Mouse (Mus musculus): ENCODE measurements at regions not wholly inside any gene's neighbourhood (a gene's known extent, or its start where the extent isn't known, plus 50 kb on each side); places are given as distances from the start of the nearest gene placed in this dataset.

- H3K9ac ChIP-seq (ENCODE audit: control insufficient read depth, low read depth, low read length, poor library complexity, severe bottlenecking) = no peak overlapping the region
- no peak for TF ChIP-seq BHLHE40 (IDR thresholded peaks at IDR 0.05; ENCODE audit: borderline replicate concordance, low read depth, low read length)
- TF ChIP-seq ZNF384 (IDR thresholded peaks at IDR 0.05; ENCODE audit: low read depth, low read length) = no peak
- TF ChIP-seq RAD21 (IDR thresholded peaks at IDR 0.05; ENCODE audit: low read depth, low read length) = no peak
- no peak for TF ChIP-seq SIN3A (IDR thresholded peaks at IDR 0.05; ENCODE audit: low read length)
- TF ChIP-seq USF2 (IDR thresholded peaks at IDR 0.05; ENCODE audit: borderline replicate concordance in 1 of 2, insufficient read depth in 1 of 2, low read depth in 1 of 2, low read length in 2 of 2) = no peak
- TF ChIP-seq MAX (IDR thresholded peaks at IDR 0.05; ENCODE audit: low read length) = no peak
- TF ChIP-seq NELFE (IDR thresholded peaks at IDR 0.05; ENCODE audit: low read depth, low read length) = no peak
- no peak for TF ChIP-seq CTCF (IDR thresholded peaks at IDR 0.05 in 2 of 3, conservative IDR thresholded peaks at IDR 0.05 in 1 of 3; ENCODE audit: control insufficient read depth in 1 of 3, insufficient read depth in 1 of 3, low read depth in 2 of 3, low read length in 3 of 3, poor library complexity in 1 of 3, severe bottlenecking in 1 of 3)
- TF ChIP-seq CHD1 (IDR thresholded peaks at IDR 0.05; ENCODE audit: low read depth, low read length) = no peak
- no peak for TF ChIP-seq E2F4 (IDR thresholded peaks at IDR 0.05; ENCODE audit: borderline replicate concordance, low read depth, low read length)
- no peak for TF ChIP-seq CHD2 (IDR thresholded peaks at IDR 0.05; ENCODE audit: low read length)
- TF ChIP-seq NRF1 (IDR thresholded peaks at IDR 0.05; ENCODE audit: insufficient read depth, low read depth, low read length, poor library complexity, severe bottlenecking) = no peak
- TF ChIP-seq MAFK (IDR thresholded peaks at IDR 0.05; ENCODE audit: borderline replicate concordance, low read depth, low read length) = no peak
- TF ChIP-seq HCFC1 (IDR thresholded peaks at IDR 0.05; ENCODE audit: low read depth, low read length) = no peak
- TF ChIP-seq POLR2AphosphoS2 (IDR thresholded peaks at IDR 0.05; ENCODE audit: low read length) = no peak
- TF ChIP-seq USF1 (IDR thresholded peaks at IDR 0.05; ENCODE audit: low read depth, low read length) = no peak
- no peak for TF ChIP-seq ETS1 (IDR thresholded peaks at IDR 0.05; ENCODE audit: low read depth, low read length)
- no peak for TF ChIP-seq GATA1 (IDR thresholded peaks at IDR 0.05; ENCODE audit: low read depth, low read length)
- DNase-seq (ENCODE audit: low read depth, low spot score) = no peak
Measured at GRCm38 (mm10) chr6:100424181-100424580, 136.9 kb upstream of the Rybp start.

GRCm38 (mm10) chr6:100423636-100424035 is 136.4 kb upstream of the Rybp start:
- Histone ChIP-seq H3K9me3 (replicated peaks; ENCODE audit: insufficient read depth, low read length) (no peaks in the 10 kb centered on the region), H3K36me3 (ENCODE audit: control insufficient read depth in 1 of 2, insufficient read depth in 2 of 2, low read length in 2 of 2) (no peaks in the 10 kb centered on the region), H3K79me2 (ENCODE audit: control insufficient read depth, insufficient read depth, low read length, poor library complexity) (no peaks in the 10 kb centered on the region), H3K9ac (ENCODE audit: control insufficient read depth, low read depth, low read length, poor library complexity, severe bottlenecking) (no peak overlapping the region), H3K27ac (ENCODE audit: control insufficient read depth, low read depth, low read length) (no peak overlapping the region), H3K4me1 (ENCODE audit: control insufficient read depth in 1 of 2, insufficient read depth in 2 of 2, low read length in 2 of 2) (no peaks in the 10 kb centered on the region), H3K4me3 (ENCODE audit: control insufficient read depth in 1 of 2, insufficient read depth in 1 of 2, low read depth in 2 of 2, low read length in 2 of 2) (no peak overlapping the region), H3K27me3 (ENCODE audit: control insufficient read depth in 1 of 2, insufficient read depth in 2 of 2, low read length in 2 of 2) (no peaks in the 10 kb centered on the region)
- no peak for DNase-seq (ENCODE audit: low read depth, low spot score)
- TF ChIP-seq ELF1 (IDR thresholded peaks at IDR 0.05; ENCODE audit: low read depth, low read length) = no peak
- TF ChIP-seq BHLHE40 (IDR thresholded peaks at IDR 0.05; ENCODE audit: borderline replicate concordance, low read depth, low read length) = no peak
- TF ChIP-seq RCOR1 (IDR thresholded peaks at IDR 0.05; ENCODE audit: low read depth, low read length) = no peak
- no peak for TF ChIP-seq NELFE (IDR thresholded peaks at IDR 0.05; ENCODE audit: low read depth, low read length)
- TF ChIP-seq HCFC1 (IDR thresholded peaks at IDR 0.05; ENCODE audit: low read depth, low read length) = no peak
- no peak for TF ChIP-seq MAZ (IDR thresholded peaks at IDR 0.05; ENCODE audit: low read depth, low read length)
- no peak for TF ChIP-seq SMC3 (IDR thresholded peaks at IDR 0.05; ENCODE audit: low read depth, low read length)
- no peak for TF ChIP-seq JUND (IDR thresholded peaks at IDR 0.05; ENCODE audit: low read depth, low read length)
- TF ChIP-seq TAL1 (IDR thresholded peaks at IDR 0.05; ENCODE audit: low read length) = no peak
- no peak for TF ChIP-seq GABPA (IDR thresholded peaks at IDR 0.05; ENCODE audit: low read depth, low read length)
- no peak for TF ChIP-seq USF2 (IDR thresholded peaks at IDR 0.05; ENCODE audit: borderline replicate concordance in 1 of 2, insufficient read depth in 1 of 2, low read depth in 1 of 2, low read length in 2 of 2)
- no peak for TF ChIP-seq CHD1 (IDR thresholded peaks at IDR 0.05; ENCODE audit: low read depth, low read length)

More at GRCm38 (mm10) chr6:100424181-100424580, 136.9 kb upstream of the Rybp start:
- Histone ChIP-seq H3K4me3 (ENCODE audit: control insufficient read depth in 1 of 2, insufficient read depth in 1 of 2, low read depth in 2 of 2, low read length in 2 of 2) (no peak overlapping the region), H3K79me2 (ENCODE audit: control insufficient read depth, insufficient read depth, low read length, poor library complexity) (no peaks in the 10 kb centered on the region), H3K27ac (ENCODE audit: control insufficient read depth, low read depth, low read length) (no peak overlapping the region), H3K4me1 (ENCODE audit: control insufficient read depth in 1 of 2, insufficient read depth in 2 of 2, low read length in 2 of 2) (no peaks in the 10 kb centered on the region), H3K9me3 (replicated peaks; ENCODE audit: insufficient read depth, low read length) (no peaks in the 10 kb centered on the region), H3K27me3 (ENCODE audit: control insufficient read depth in 1 of 2, insufficient read depth in 2 of 2, low read length in 2 of 2) (no peaks in the 10 kb centered on the region), H3K36me3 (ENCODE audit: control insufficient read depth in 1 of 2, insufficient read depth in 2 of 2, low read length in 2 of 2) (no peaks in the 10 kb centered on the region)

All from MEL (cell line).